In genomic region chr5:24364963-24365362, GRCm38 (mm10) we compare ENCODE assay signal across 8 mouse cellular contexts. TPM values are rescaled to one million over a fixed set of nuclear protein-coding genes. Genes with fewer than 3 reads are reported as not detected.
A peak's percentile ranks its signal among the peaks of the same experiment; 100 is the strongest.
DNase-seq lines count a peak whose midpoint lies in the region; ATAC-seq and TF ChIP-seq lines count a peak whose summit lies in the region.
"Had no signal": no experiment of that assay in that cellular context is flagged by ENCODE, and none has a peak within 500 bp of the region (broad histone marks: within the 10 kb centered on the region; RNA-seq: fewer than 3 reads in every experiment).

No protein-coding gene starts in this region.

- peak overlapping the region; percentile 40 to 43 for H3K4me3 ChIP-seq in heart, embryonic 14.5 days (ENCODE audit: control insufficient read depth in 1 of 2, insufficient read depth in 1 of 2, low read depth in 1 of 2, low read length in 2 of 2)
- H3K4me3 ChIP-seq in lung, embryonic 16.5 days (ENCODE audit: low read length): peak overlapping the region; percentile 38
- H3K4me3 ChIP-seq in hindbrain, embryonic 13.5 days: peak overlapping the region; percentile 7; the same call in 1 of the 2 replicates
- H3K4me3 ChIP-seq in olfactory bulb, adult 2 months (ENCODE audit: insufficient read depth, low read depth, low read length): peak overlapping the region; percentile 9; the same call in 1 of the 2 replicates

- no peak for DNase-seq in heart, adult 11 months
- no peak for DNase-seq in lung, adult 18-20 months
- no peak for DNase-seq in frontal cortex, postnatal 25 days (ENCODE audit: low spot score in 2 of 2)
- DNase-seq: thymus, postnatal 36 days had no signal

- TF ChIP-seq CTCF in olfactory bulb, adult 2 months (IDR thresholded peaks at IDR 0.05; ENCODE audit: insufficient read depth, low read depth, low read length): no peak

- 0 out of 2 replicates have a peak, but pooled peaks cover 18% of the 10 kb centered on the region for H3K36me3 ChIP-seq in heart, embryonic 14.5 days (ENCODE audit: control insufficient read depth, insufficient read depth, low read length)
- no peaks in the 10 kb centered on the region for H3K36me3 ChIP-seq in lung, embryonic 16.5 days (ENCODE audit: control insufficient read depth, insufficient read depth, low read length)
- no peaks in the 10 kb centered on the region for H3K36me3 ChIP-seq in hindbrain, embryonic 13.5 days

- H3K9me3 ChIP-seq in heart, embryonic 14.5 days (ENCODE audit: control insufficient read depth, low read length): no peaks in the 10 kb centered on the region
- no peaks in the 10 kb centered on the region for H3K9me3 ChIP-seq in lung, embryonic 16.5 days (ENCODE audit: control insufficient read depth, low read length)
- H3K9me3 ChIP-seq in hindbrain, embryonic 13.5 days: no peaks in the 10 kb centered on the region

- no peaks in the 10 kb centered on the region for H3K27me3 ChIP-seq in heart, embryonic 14.5 days (ENCODE audit: control insufficient read depth, insufficient read depth, low read length)
- H3K27me3 ChIP-seq in lung, embryonic 16.5 days (ENCODE audit: control insufficient read depth, insufficient read depth, low read depth, low read length): no peaks in the 10 kb centered on the region
- H3K27me3 ChIP-seq in hindbrain, embryonic 13.5 days: no peaks in the 10 kb centered on the region

- peaks cover 17 to 21% of the 10 kb centered on the region in 2 experiments; a peak in 3 of 4 replicates for H3K4me1 ChIP-seq in heart, embryonic 14.5 days (ENCODE audit: control insufficient read depth in 2 of 2, insufficient read depth in 2 of 2, low read length in 2 of 2)
- H3K4me1 ChIP-seq in lung, embryonic 16.5 days (replicated peaks; ENCODE audit: control insufficient read depth, insufficient read depth, low read length): peaks cover 2% of the 10 kb centered on the region; the same call in 1 of the 2 replicates
- peaks cover 4% of the 10 kb centered on the region; the same call in 1 of the 2 replicates for H3K4me1 ChIP-seq in hindbrain, embryonic 13.5 days (replicated peaks)
- H3K4me1 ChIP-seq in olfactory bulb, adult 2 months (ENCODE audit: control insufficient read depth, insufficient read depth, low read length): peaks cover 10% of the 10 kb centered on the region

- peak overlapping the region; percentile 55 for H3K4me2 ChIP-seq in heart, embryonic 14.5 days (ENCODE audit: low read length)
- H3K4me2 ChIP-seq in lung, embryonic 16.5 days (ENCODE audit: low read depth, low read length): peak overlapping the region; percentile 45
- H3K4me2 ChIP-seq in hindbrain, embryonic 13.5 days: no peak overlapping the region

- H3K27ac ChIP-seq in heart, embryonic 14.5 days (replicated peaks in 1 of 2; ENCODE audit: control insufficient read depth in 1 of 2, insufficient read depth in 1 of 2, low read depth in 2 of 2, low read length in 2 of 2): peak overlapping the region; percentile 77 to 86
- peak overlapping the region; percentile 64 for H3K27ac ChIP-seq in lung, embryonic 16.5 days (ENCODE audit: low read length)
- no peak overlapping the region for H3K27ac ChIP-seq in hindbrain, embryonic 13.5 days
- H3K27ac ChIP-seq in olfactory bulb, adult 2 months (ENCODE audit: insufficient read depth, low read depth, low read length): no peak overlapping the region

- ATAC-seq in heart, embryonic 14.5 days (ENCODE audit: insufficient number of reproducible peaks, insufficient read depth, low FRiP score, low read depth): no peak
- ATAC-seq in lung, embryonic 16.5 days (ENCODE audit: low read depth): no peak
- no peak for ATAC-seq in hindbrain, embryonic 13.5 days (ENCODE audit: low FRiP score)

- no peak for TF ChIP-seq POLR2A in olfactory bulb, adult 2 months (IDR thresholded peaks at IDR 0.05; ENCODE audit: insufficient read depth, low read depth, low read length)

- H3K9ac ChIP-seq in heart, embryonic 14.5 days (ENCODE audit: low read length): peak overlapping the region; percentile 53
- H3K9ac ChIP-seq in lung, embryonic 16.5 days (ENCODE audit: low read length): peak overlapping the region; percentile 55
- peak overlapping the region; percentile 43; the same call in 1 of the 2 replicates for H3K9ac ChIP-seq in hindbrain, embryonic 13.5 days

- 74% methylated on average over 10 of the region's 10 CpGs for WGBS in heart, embryonic 14.5 days
- 75% methylated on average over 10 of the region's 10 CpGs for WGBS in lung, embryonic 16.5 days
- WGBS in hindbrain, embryonic 13.5 days: 82% methylated on average over 10 of the region's 10 CpGs
- 86% methylated on average over 10 of the region's 10 CpGs for WGBS in olfactory bulb, adult 2 months

RNA-seq across cellular contexts. Expression of gene Nos3, which starts 0.4 kb away (rescaled TPM):
- polyA plus RNA-seq in heart, embryonic 14.5 days (2014; fragmentation: Nextera tagmentation; extraction: Ambion mirVana): 27.7 and 28.2 TPM in 2 replicates
- 18.9 and 19.8 TPM in 2 replicates for polyA plus RNA-seq in lung, embryonic 16.5 days (2015; fragmentation: Nextera tagmentation; extraction: Ambion mirVana)
- polyA plus RNA-seq in hindbrain, embryonic 13.5 days (2015; fragmentation: Nextera tagmentation; extraction: Ambion mirVana): 9.8 and 10.2 TPM in 2 replicates
- polyA plus RNA-seq in olfactory bulb, adult 2 months (2012; ENCODE audit: insufficient read depth, insufficient read length, low replicate concordance, missing spikeins): not detected in 2 replicates

RNA-seq across cellular contexts. Expression of gene Kcnh2, which starts 13.6 kb away (rescaled TPM):
- polyA plus RNA-seq in heart, embryonic 14.5 days (2014; fragmentation: Nextera tagmentation; extraction: Ambion mirVana): 23.5 and 32.9 TPM in 2 replicates
- 5.6 and 6.5 TPM in 2 replicates for polyA plus RNA-seq in lung, embryonic 16.5 days (2015; fragmentation: Nextera tagmentation; extraction: Ambion mirVana)
- polyA plus RNA-seq in hindbrain, embryonic 13.5 days (2015; fragmentation: Nextera tagmentation; extraction: Ambion mirVana): 12.8 and 14.2 TPM in 2 replicates
- not detected in 2 replicates for polyA plus RNA-seq in olfactory bulb, adult 2 months (2012; ENCODE audit: insufficient read depth, insufficient read length, low replicate concordance, missing spikeins)

RNA-seq across cellular contexts. Expression of gene Atg9b, which starts 27.0 kb away (rescaled TPM):
- 1.0 and 1.5 TPM in 2 replicates for polyA plus RNA-seq in heart, embryonic 14.5 days (2014; fragmentation: Nextera tagmentation; extraction: Ambion mirVana)
- 0.46 and 0.49 TPM in 2 replicates for polyA plus RNA-seq in lung, embryonic 16.5 days (2015; fragmentation: Nextera tagmentation; extraction: Ambion mirVana)
- 0.57 and 0.93 TPM in 2 replicates for polyA plus RNA-seq in hindbrain, embryonic 13.5 days (2015; fragmentation: Nextera tagmentation; extraction: Ambion mirVana)
- not detected in 2 replicates for polyA plus RNA-seq in olfactory bulb, adult 2 months (2012; ENCODE audit: insufficient read depth, insufficient read length, low replicate concordance, missing spikeins)

RNA-seq across cellular contexts. Expression of gene Abcb8, which starts 28.5 kb away (rescaled TPM):
- 52.7 and 56.1 TPM in 2 replicates for polyA plus RNA-seq in heart, embryonic 14.5 days (2014; fragmentation: Nextera tagmentation; extraction: Ambion mirVana)
- polyA plus RNA-seq in lung, embryonic 16.5 days (2015; fragmentation: Nextera tagmentation; extraction: Ambion mirVana): 48.0 and 51.4 TPM in 2 replicates
- 45.7 and 48.7 TPM in 2 replicates for polyA plus RNA-seq in hindbrain, embryonic 13.5 days (2015; fragmentation: Nextera tagmentation; extraction: Ambion mirVana)
- polyA plus RNA-seq in olfactory bulb, adult 2 months (2012; ENCODE audit: insufficient read depth, insufficient read length, low replicate concordance, missing spikeins): not detected in 2 replicates

RNA-seq across cellular contexts. Expression of gene Asic3, which starts 48.2 kb away (rescaled TPM):
- polyA plus RNA-seq in heart, embryonic 14.5 days (2014; fragmentation: Nextera tagmentation; extraction: Ambion mirVana): 0.12 TPM in 1 of 2 replicates, not detected in the other
- 0.19 TPM in 1 of 2 replicates, not detected in the other for polyA plus RNA-seq in lung, embryonic 16.5 days (2015; fragmentation: Nextera tagmentation; extraction: Ambion mirVana)
- 0.94 and 1.3 TPM in 2 replicates for polyA plus RNA-seq in hindbrain, embryonic 13.5 days (2015; fragmentation: Nextera tagmentation; extraction: Ambion mirVana)
- polyA plus RNA-seq in olfactory bulb, adult 2 months (2012; ENCODE audit: insufficient read depth, insufficient read length, low replicate concordance, missing spikeins): not detected in 2 replicates

Comparison
In these comparisons a context has a peak if more than half of its experiments do, and no peak if none do; other contexts are left out.
1. H3K27ac ChIP-seq: peak in heart, embryonic 14.5 days (2 of 2) and lung, embryonic 16.5 days (single experiment); none in hindbrain, embryonic 13.5 days (single experiment) and olfactory bulb, adult 2 months (single experiment).
2. RNA of gene Nos3, which starts 0.4 kb away (polyA plus RNA-seq): 27.7 to 28.2 TPM in heart, embryonic 14.5 days, 18.9 to 19.8 TPM in lung, embryonic 16.5 days and 9.8 to 10.2 TPM in hindbrain, embryonic 13.5 days; not detected in olfactory bulb, adult 2 months; every median in the first group is over 10 times any median in the second.
3. Peak in every context shown above with its lines, with median percentiles within 50 percentile points of each other: H3K4me3 ChIP-seq and H3K9ac ChIP-seq.